Mouse (Mus musculus) neural tube, embryonic 11.5 days (tissue): ENCODE measurements around the gene Gabra4. TPM values are rescaled to one million over a fixed set of nuclear protein-coding genes. Genes with fewer than 3 reads are reported as not detected.

Experiments used
- ATAC-seq: fragments of 200-750 bp; cut with Nextera tagmentation; 2 replicates; pipeline ENCODE4 v1.8.0; 2017; ENCODE audit warnings: moderate number of reproducible peaks, mild to moderate bottlenecking, moderate TSS enrichment, moderate library complexity; ENCODE audit not compliant: insufficient read depth, low FRiP score, low TSS enrichment
- DNase-seq: peaks from one replicate; pipeline ENCODE4 v3.0.0-alpha.2; 2015; ENCODE audit warnings: low spot score
- H3K27ac ChIP-seq: fragments of 300-500 bp; sonication (generic); 2 replicates; pipeline ENCODE4 v1.5.1; 2014; ENCODE audit warnings: low read depth, mild to moderate bottlenecking, low read length
- H3K27me3 ChIP-seq: fragments of 300-500 bp; sonication (generic); 2 replicates; pipeline ENCODE4 v1.6.1; 2014; ENCODE audit warnings: mild to moderate bottlenecking, low read length, mixed read lengths; ENCODE audit not compliant: control insufficient read depth, insufficient read depth
- H3K36me3 ChIP-seq: fragments of 300-500 bp; sonication (generic); 2 replicates; pipeline ENCODE4 v1.6.1; 2014; ENCODE audit warnings: mild to moderate bottlenecking, low read length, moderate library complexity, mixed read lengths; ENCODE audit not compliant: control insufficient read depth, insufficient read depth
- H3K4me1 ChIP-seq: fragments of 300-500 bp; sonication (generic); 2 replicates; pipeline ENCODE4 v1.6.1; 2014; ENCODE audit warnings: low read length, mixed read lengths; ENCODE audit not compliant: control insufficient read depth, insufficient read depth
- H3K4me2 ChIP-seq: fragments of 300-500 bp; sonication (generic); 2 replicates; pipeline ENCODE4 v1.6.1; 2014; ENCODE audit warnings: low read depth, mild to moderate bottlenecking, moderate library complexity
- H3K4me3 ChIP-seq: fragments of 300-500 bp; sonication (generic); 2 replicates; pipeline ENCODE4 v1.5.1; 2014; ENCODE audit warnings: low read depth, low read length
- H3K9ac ChIP-seq: fragments of 300-500 bp; sonication (generic); 2 replicates; pipeline ENCODE4 v1.6.1; 2014; ENCODE audit warnings: mild to moderate bottlenecking, low read length
- H3K9me3 ChIP-seq: fragments of 300-500 bp; sonication (generic); 2 replicates; pipeline ENCODE4 v1.6.1; 2016; ENCODE audit warnings: low read length; ENCODE audit not compliant: control insufficient read depth
- whole genome bisulfite sequencing: fragments of 180-500 bp; shearing (Covaris S2); extraction: QIAGEN DNeasy Blood & Tissue Kit; methylation state at CpG from one replicate; pipeline ENCODE4 v1.1.7; 2014; 5-methylcytosine and 5-hydroxymethylcytosine counted together
- polyA plus RNA-seq: library from polyadenylated mRNA; unstranded; fragments of >200 nt; fragmentation: Nextera tagmentation; extraction: Ambion mirVana; gene quantifications from 2 replicates; pipeline ENCODE4 v1.2.1, GENCODE M21; 2014

Gabra4 gene
- polyA plus RNA-seq, 1 experiment from 2014 or later = 2.9 TPM

DNA sequence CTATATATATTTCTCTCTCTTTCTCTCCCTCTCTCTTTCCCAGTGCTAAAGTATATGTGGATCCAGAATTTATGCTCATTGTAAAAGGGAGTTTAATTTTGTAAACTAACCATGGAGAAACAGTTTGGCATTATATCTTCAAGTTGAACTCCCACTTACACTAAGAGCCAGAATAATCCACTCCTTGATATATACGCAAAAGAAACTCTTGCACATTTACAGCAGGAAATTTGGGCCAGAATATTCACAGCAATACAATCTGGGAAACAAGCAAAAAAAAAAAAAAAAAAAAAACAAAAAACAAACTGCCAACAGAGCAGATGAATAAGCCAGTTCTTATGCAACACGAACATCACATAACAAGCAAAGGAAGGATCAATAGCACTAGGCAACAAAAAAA is 10.0 kb downstream of the Gabra4 start:
- Histone ChIP-seq H3K4me1 (no peaks in the 10 kb centered on the region), H3K9ac (no peak overlapping the region), H3K4me2 (no peak overlapping the region), H3K4me3 (no peak overlapping the region), H3K27ac (no peak overlapping the region), H3K36me3 (no peaks in the 10 kb centered on the region), H3K27me3 (no peaks in the 10 kb centered on the region), H3K9me3 (no peaks in the 10 kb centered on the region)
- no peak for DNase-seq
- WGBS = 76% methylated on average over 2 of the region's 2 CpGs
- ATAC-seq = no peak

DNA sequence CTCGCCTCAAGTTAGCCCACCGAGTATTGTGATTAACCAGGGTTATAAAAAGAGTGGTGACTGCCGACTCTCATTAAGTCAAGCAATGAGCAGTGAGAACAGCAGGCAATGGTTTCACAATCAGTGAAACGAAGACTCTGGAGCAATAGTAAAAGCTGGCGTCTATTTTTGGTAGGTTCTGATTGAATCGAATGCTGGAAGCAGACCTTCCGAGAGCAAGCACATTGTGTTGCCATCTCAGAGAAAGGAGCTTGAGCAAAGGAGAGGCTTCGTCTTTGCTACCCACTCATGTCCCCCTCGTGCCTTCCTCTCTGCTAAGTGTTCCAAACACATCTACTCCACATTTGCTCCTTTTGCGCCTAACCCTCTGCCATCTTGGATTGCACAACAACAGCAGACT is 18.3 kb downstream of the Gabra4 start:
- ATAC-seq (no peak), DNase-seq (no peak)
- Histone ChIP-seq H3K27ac (no peak overlapping the region), H3K36me3 (no peaks in the 10 kb centered on the region), H3K4me3 (no peak overlapping the region), H3K27me3 (no peaks in the 10 kb centered on the region), H3K4me2 (no peak overlapping the region), H3K9ac (no peak overlapping the region), H3K4me1 (no peaks in the 10 kb centered on the region), H3K9me3 (no peaks in the 10 kb centered on the region)
- WGBS = 74% methylated on average over 10 of the region's 10 CpGs

DNA sequence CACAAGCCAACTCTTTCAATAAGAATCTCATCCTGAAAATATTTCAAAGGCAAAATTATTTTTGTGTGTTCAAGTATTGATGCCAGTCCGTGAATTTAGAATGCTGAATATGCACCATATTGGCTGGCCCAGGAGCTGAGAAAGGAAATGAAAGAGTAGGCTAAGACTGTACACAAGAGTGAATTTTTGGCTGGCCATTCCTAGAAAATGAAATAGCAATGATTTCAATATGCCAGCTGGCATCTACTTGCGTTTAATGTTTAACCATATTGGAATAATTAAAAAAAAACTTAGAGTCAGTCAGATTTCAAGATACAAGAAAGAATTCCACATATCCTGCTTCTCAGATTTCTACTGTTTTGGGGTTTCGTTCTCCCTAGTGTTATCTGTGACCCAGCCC is 30.3 kb downstream of the Gabra4 start:
- H3K4me1 ChIP-seq = no peaks in the 10 kb centered on the region
- no peak overlapping the region for H3K4me3 ChIP-seq
- H3K27me3 ChIP-seq = no peaks in the 10 kb centered on the region
- no peaks in the 10 kb centered on the region for H3K36me3 ChIP-seq
- no peak overlapping the region for H3K4me2 ChIP-seq
- no peak overlapping the region for H3K27ac ChIP-seq
- DNase-seq (no peak), ATAC-seq (no peak)
- H3K9me3 ChIP-seq = no peaks in the 10 kb centered on the region
- 90% methylated on average over 3 of the region's 3 CpGs for WGBS
- no peak overlapping the region for H3K9ac ChIP-seq

DNA sequence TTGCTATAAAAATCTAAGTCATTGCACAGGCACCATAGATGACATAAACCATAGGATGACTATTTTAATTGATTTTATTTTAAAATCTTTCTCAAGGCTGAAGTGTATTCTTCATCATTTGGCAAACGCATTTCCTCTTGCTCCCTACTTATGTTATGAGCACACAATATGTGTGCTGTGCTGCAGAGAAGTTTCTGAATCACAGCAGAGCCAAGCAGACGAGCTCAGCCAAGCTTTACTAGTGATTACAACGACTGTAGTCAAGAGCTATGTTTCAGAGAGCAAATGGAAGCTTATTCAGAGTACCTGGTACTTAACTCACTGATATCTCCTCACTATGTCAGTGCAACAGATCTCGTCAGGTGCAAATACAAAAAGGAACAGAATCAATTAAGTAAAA is 41.4 kb downstream of the Gabra4 start:
- Histone ChIP-seq H3K9ac (no peak overlapping the region), H3K27ac (no peak overlapping the region), H3K4me3 (no peak overlapping the region), H3K9me3 (no peaks in the 10 kb centered on the region), H3K4me1 (no peaks in the 10 kb centered on the region), H3K36me3 (no peaks in the 10 kb centered on the region), H3K4me2 (no peak overlapping the region), H3K27me3 (no peaks in the 10 kb centered on the region)
- DNase-seq = no peak
- WGBS = 73% methylated on average over 4 of the region's 4 CpGs
- ATAC-seq = no peak

DNA sequence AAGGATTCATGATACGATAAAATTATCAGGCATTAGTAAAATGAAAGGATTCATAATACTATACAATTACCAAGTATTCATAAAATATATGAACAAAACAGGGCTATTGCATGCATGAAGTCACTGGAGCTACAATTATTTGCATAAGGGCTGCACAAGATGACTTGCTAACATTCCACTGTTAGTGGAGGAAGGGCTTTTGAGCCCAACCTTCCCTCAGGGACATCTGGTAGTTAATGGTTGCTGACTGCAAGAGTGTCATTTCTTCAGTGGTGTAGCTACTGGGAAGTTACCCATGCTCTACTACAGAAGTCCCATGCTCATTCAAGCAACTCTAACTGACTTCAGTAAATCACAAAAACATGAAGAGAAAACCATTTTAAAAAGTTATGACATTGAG is 43.8 kb downstream of the Gabra4 start:
- Histone ChIP-seq H3K9me3 (no peaks in the 10 kb centered on the region), H3K36me3 (no peaks in the 10 kb centered on the region), H3K4me3 (no peak overlapping the region), H3K9ac (no peak overlapping the region), H3K27ac (no peak overlapping the region), H3K4me2 (no peak overlapping the region), H3K4me1 (no peaks in the 10 kb centered on the region), H3K27me3 (no peaks in the 10 kb centered on the region)
- WGBS = 98% methylated on average over 1 of the region's 1 CpGs
- ATAC-seq = no peak
- no peak for DNase-seq

DNA sequence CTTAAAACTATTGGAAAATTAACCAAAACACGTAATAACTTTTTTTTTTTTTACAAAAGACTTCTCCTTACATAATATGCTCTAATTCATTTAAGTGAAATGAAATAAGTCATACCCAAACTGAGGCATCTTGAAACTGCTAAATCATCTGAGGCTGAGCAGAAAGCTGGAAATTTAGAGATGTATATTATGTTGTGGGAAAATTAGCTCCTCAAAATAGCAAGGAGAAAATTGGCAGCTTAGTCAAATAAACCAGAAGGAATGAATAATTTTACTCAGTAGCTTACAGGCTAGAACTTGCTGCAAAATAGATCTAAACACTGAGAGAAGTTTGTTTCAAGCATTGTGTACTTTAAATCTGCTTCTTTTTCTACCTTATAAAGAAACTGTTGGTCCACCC is 49.4 kb downstream of the Gabra4 start:
- 88% methylated on average over 1 of the region's 1 CpGs for WGBS

DNA sequence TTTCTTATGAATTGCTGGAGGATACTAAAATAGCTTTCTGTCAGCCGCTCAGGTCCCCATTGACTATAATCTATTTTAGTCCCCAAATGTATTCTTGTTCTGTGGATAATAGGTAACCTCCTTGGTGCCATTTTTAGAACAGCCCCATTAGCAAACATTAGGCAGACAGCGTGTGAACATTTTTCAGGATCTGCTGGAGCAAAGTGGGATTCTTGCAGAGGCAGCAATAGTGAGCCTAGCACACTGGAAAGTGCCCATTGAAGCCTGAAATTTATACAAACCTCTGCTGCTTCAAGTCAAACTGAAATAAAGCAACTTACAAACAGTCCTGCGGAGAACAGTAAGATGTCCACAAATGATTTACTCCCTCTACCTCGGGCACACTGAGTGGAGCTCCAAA is 51.2 kb downstream of the Gabra4 start:
- ATAC-seq = no peak
- H3K36me3 ChIP-seq = no peaks in the 10 kb centered on the region
- no peaks in the 10 kb centered on the region for H3K9me3 ChIP-seq
- no peaks in the 10 kb centered on the region for H3K4me1 ChIP-seq
- no peak for DNase-seq
- H3K27me3 ChIP-seq = no peaks in the 10 kb centered on the region
- no peak overlapping the region for H3K4me2 ChIP-seq
- 47% methylated on average over 4 of the region's 4 CpGs for WGBS
- H3K27ac ChIP-seq = no peak overlapping the region
- H3K4me3 ChIP-seq = no peak overlapping the region
- H3K9ac ChIP-seq = no peak overlapping the region

More for the DNA sequence above, 49.4 kb downstream of the Gabra4 start:
- Histone ChIP-seq H3K4me1 (no peaks in the 10 kb centered on the region), H3K36me3 (no peaks in the 10 kb centered on the region), H3K4me2 (no peak overlapping the region), H3K9ac (no peak overlapping the region), H3K27ac (no peak overlapping the region), H3K9me3 (no peaks in the 10 kb centered on the region), H3K4me3 (no peak overlapping the region), H3K27me3 (no peaks in the 10 kb centered on the region)
- DNase-seq (no peak), ATAC-seq (no peak)

DNA sequence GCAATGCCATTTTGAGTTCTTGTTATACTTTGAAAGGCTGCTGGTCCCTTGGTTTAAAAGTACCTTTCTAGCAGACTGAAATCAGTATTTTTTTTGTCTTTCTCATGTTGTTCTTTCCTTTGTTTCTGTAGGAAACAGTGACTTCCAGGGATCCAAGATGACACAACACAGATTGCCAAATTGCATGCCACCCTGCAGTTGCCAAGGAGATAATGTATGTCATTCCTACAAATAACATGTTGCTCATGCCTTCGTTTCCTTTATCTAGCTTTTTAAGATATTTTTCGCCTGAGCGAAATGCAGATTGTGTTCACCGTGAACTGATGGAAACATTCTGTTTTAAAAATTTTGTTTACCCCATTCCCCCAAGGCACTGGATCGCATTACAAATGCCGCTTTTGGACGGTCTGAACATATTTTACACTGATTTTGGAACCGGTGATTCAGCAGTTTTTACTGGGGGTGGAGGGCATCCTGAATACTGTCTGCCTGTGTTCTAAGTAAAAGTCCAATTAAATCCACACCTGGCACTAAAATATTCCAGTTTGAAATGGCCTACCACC is 53.9 kb downstream of the Gabra4 start:
- H3K36me3 ChIP-seq = no peaks in the 10 kb centered on the region
- no peaks in the 10 kb centered on the region for H3K27me3 ChIP-seq
- DNase-seq = no peak
- H3K4me1 ChIP-seq = no peaks in the 10 kb centered on the region
- no peak overlapping the region for H3K4me2 ChIP-seq
- H3K4me3 ChIP-seq = no peak overlapping the region
- no peak overlapping the region for H3K27ac ChIP-seq
- H3K9me3 ChIP-seq = no peaks in the 10 kb centered on the region
- no peak overlapping the region for H3K9ac ChIP-seq
- WGBS = 83% methylated on average over 8 of the region's 8 CpGs
- no peak for ATAC-seq

DNA sequence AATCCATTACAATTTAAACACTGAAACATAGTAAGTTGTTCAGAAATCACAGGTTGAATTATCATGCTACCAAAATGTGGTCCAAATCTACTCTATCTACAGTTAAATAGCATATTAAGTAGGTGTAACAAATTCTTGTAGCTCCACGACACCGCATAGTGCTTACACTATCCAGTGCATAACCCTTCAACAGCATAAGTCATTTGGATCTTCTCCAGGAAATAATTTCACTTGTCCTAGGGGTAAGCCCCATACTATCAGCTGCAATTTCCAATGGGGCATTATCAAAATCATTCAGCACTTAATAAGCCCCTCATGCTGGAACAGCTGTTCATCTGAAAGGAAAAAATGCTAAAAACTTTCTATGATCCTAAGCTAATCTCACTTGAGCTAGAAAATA is 62.8 kb downstream of the Gabra4 start:
- no peak overlapping the region for H3K4me3 ChIP-seq
- no peaks in the 10 kb centered on the region for H3K4me1 ChIP-seq
- ATAC-seq = no peak
- no peaks in the 10 kb centered on the region for H3K27me3 ChIP-seq
- DNase-seq = no peak
- 92% methylated on average over 2 of the region's 2 CpGs for WGBS
- no peaks in the 10 kb centered on the region for H3K9me3 ChIP-seq
- no peak overlapping the region for H3K27ac ChIP-seq
- H3K4me2 ChIP-seq = no peak overlapping the region
- H3K36me3 ChIP-seq = no peaks in the 10 kb centered on the region
- no peak overlapping the region for H3K9ac ChIP-seq
